Mouse (Mus musculus) lung, postnatal 36 days (tissue): ENCODE data around the gene Abcc9.

ENCODE experiments used
- DNase-seq: peaks from one replicate; pipeline ENCODE4 v3.0.0; 2022; ENCODE audit warnings: mixed read lengths

Gene Abcc9

GRCm38 (mm10) chr6:142609401-142610373, 92.4 kb downstream of the Abcc9 start:
- DNase-seq = no peak

GRCm38 (mm10) chr6:142607080-142607479, 95.0 kb downstream of the Abcc9 start:
- no peak for DNase-seq

GRCm38 (mm10) chr6:142602772-142603171, 99.3 kb downstream of the Abcc9 start:
- no peak for DNase-seq

GRCm38 (mm10) chr6:142578831-142579230, 123.3 kb downstream of the Abcc9 start:
- DNase-seq = no peak

GRCm38 (mm10) chr6:142577801-142578200, 124.3 kb downstream of the Abcc9 start:
- no peak for DNase-seq

GRCm38 (mm10) chr6:142572876-142573275, 129.2 kb downstream of the Abcc9 start:
- DNase-seq = peak; percentile 13

GRCm38 (mm10) chr6:142571629-142572360, 130.3 kb downstream of the Abcc9 start:
- DNase-seq = no peak

GRCm38 (mm10) chr6:142571055-142571618, 131.0 kb downstream of the Abcc9 start, which contains the start of gene Kcnj8:
Gene Kcnj8 (minus strand): TSS chr6:142571614.
- peak; percentile 60 for DNase-seq

GRCm38 (mm10) chr6:142570046-142570770, 131.9 kb downstream of the Abcc9 start:
- DNase-seq = no peak

GRCm38 (mm10) chr6:142568713-142569357, 133.3 kb downstream of the Abcc9 start:
- DNase-seq = no peak

GRCm38 (mm10) chr6:142567452-142567851, 134.7 kb downstream of the Abcc9 start:
- DNase-seq = peak; percentile 50

GRCm38 (mm10) chr6:142564746-142565145, 137.4 kb downstream of the Abcc9 start:
- DNase-seq = no peak

- no peak for DNase-seq
These were observed 141.0 kb downstream of the Abcc9 start for GRCm38 (mm10) chr6:142561151-142561550.

GRCm38 (mm10) chr6:142558772-142559679, 143.1 kb downstream of the Abcc9 start:
- DNase-seq = no peak

- no peak for DNase-seq
These were observed 144.0 kb downstream of the Abcc9 start for GRCm38 (mm10) chr6:142558076-142558475.

GRCm38 (mm10) chr6:142555988-142556387, 146.1 kb downstream of the Abcc9 start:
- no peak for DNase-seq

- peak; percentile 57 for DNase-seq
These were observed 150.6 kb downstream of the Abcc9 start for GRCm38 (mm10) chr6:142551482-142551881.

- DNase-seq = no peak
These were observed 151.2 kb downstream of the Abcc9 start for GRCm38 (mm10) chr6:142550871-142551270.

GRCm38 (mm10) chr6:142548377-142548776, 153.7 kb downstream of the Abcc9 start:
- DNase-seq = no peak

- peak; percentile 19 for DNase-seq
These were observed 157.0 kb downstream of the Abcc9 start for GRCm38 (mm10) chr6:142545132-142545531.

- no peak for DNase-seq
These were observed 158.5 kb downstream of the Abcc9 start for GRCm38 (mm10) chr6:142543648-142544047.
